Mouse (Mus musculus): ENCODE results near the gene Ehd1. TPM values are rescaled to one million over a fixed set of nuclear protein-coding genes. Genes with fewer than 3 reads are reported as not detected.

The Ehd1 gene
- polyA plus RNA-seq, 1 experiment from 2014 or later = 177 TPM

DNA sequence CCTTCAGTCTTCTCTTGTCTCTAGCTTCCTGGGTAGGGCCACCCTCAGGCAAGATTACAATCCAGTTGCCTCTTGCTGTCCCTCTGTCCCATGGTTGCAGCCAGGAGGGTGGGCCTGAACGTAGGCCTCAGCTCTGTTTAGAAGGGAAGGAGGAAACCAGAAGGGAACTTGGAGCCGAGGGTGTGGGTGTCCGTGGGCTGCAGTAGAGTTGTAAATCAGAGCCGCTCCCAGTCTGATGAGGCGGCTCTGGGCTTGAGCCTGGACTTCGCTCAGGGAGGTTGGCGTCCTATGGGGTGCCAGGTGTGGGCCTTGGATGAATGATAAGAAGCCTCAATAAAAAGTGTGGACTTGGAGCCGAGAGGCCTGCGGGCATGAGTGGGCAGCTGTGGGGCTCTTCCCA is 12.3 kb upstream of the Ehd1 start:
- ATAC-seq = peak; percentile 78
- 27% methylated on average over 9 of the region's 9 CpGs for WGBS

DNA sequence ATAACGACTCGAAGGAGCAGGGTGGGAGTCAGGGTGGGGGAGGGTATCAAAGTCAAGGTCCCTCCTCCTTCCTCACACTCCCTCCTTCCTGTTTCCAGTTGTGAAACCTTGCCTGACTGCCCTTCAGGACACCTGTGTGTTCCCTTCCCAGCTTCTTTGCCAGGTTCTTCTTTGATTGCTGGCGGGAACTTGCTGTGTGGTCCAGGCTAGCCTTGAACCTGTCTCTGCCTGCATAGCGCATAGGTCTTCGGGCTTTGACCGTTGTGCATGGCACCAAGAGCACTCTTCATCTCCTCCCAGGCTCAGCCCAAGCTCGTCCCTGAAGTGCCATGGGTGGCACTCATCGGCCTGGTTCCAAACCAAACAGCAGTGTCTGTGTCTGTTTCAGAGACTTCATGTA is 11.6 kb upstream of the Ehd1 start:
- TF ChIP-seq CTCF (IDR thresholded peaks at IDR 0.05; ENCODE audit: low read depth) = no peak
- H3K9ac ChIP-seq (ENCODE audit: low read depth, low read length) = peak overlapping the region; percentile 58
- no peaks in the 10 kb centered on the region for H3K27me3 ChIP-seq (replicated peaks; ENCODE audit: control insufficient read depth, insufficient read depth, low read length)
- peaks cover 3% of the 10 kb centered on the region; the same call in 1 of the 2 replicates for H3K4me1 ChIP-seq (replicated peaks; ENCODE audit: control insufficient read depth, insufficient read depth, low read length)
- 40% methylated on average over 8 of the region's 8 CpGs for WGBS
- peak overlapping the region; percentile 62 for H3K4me3 ChIP-seq (ENCODE audit: low read depth, low read length)
- no peak for ATAC-seq
- H3K36me3 ChIP-seq (ENCODE audit: control insufficient read depth, insufficient read depth) = peaks cover 21% of the 10 kb centered on the region
- H3K4me2 ChIP-seq (replicated peaks; ENCODE audit: low read depth) = peak overlapping the region; percentile 77
- H3K9me3 ChIP-seq (ENCODE audit: control insufficient read depth) = no peaks in the 10 kb centered on the region
- H3K27ac ChIP-seq (ENCODE audit: low read depth, low read length) = peak overlapping the region; percentile 99

More for the DNA sequence above, 12.3 kb upstream of the Ehd1 start:
- Histone ChIP-seq H3K27ac (ENCODE audit: low read depth, low read length) (peak overlapping the region; percentile 99), H3K9ac (ENCODE audit: low read depth, low read length) (peak overlapping the region; percentile 87), H3K27me3 (replicated peaks; ENCODE audit: control insufficient read depth, insufficient read depth, low read length) (no peaks in the 10 kb centered on the region), H3K4me1 (replicated peaks; ENCODE audit: control insufficient read depth, insufficient read depth, low read length) (0 out of 2 replicates have a peak, but pooled peaks cover 3% of the 10 kb centered on the region), H3K4me2 (replicated peaks; ENCODE audit: low read depth) (peak overlapping the region; percentile 77), H3K36me3 (ENCODE audit: control insufficient read depth, insufficient read depth) (peaks cover 22% of the 10 kb centered on the region), H3K9me3 (ENCODE audit: control insufficient read depth) (no peaks in the 10 kb centered on the region), H3K4me3 (ENCODE audit: low read depth, low read length) (peak overlapping the region; percentile 62)
- TF ChIP-seq CTCF (IDR thresholded peaks at IDR 0.05; ENCODE audit: low read depth) = no peak

DNA sequence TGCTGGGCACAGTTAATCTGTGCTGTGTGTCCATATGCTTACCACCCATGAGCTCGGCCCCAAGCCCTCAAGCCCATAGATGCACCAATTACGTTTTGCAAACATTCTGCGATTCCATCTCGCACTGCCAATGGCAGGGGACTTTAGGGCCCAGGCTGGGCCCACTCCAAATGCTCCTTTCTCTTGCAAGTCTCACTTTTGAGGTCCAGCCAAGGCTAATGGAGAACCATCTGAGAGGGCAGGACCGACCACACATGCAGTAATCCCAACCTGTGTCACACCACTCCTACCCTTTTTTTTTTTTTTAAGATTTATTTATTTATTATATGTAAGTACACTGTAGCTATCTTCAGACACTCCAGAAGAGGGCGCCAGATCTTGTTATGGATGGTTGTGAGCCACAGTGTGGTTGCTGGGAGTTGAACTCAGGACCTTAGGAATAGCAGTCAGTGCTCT is 10.8 kb upstream of the Ehd1 start:
- TF ChIP-seq CTCF (IDR thresholded peaks at IDR 0.05; ENCODE audit: low read depth) = peak; percentile 60
- H3K27me3 ChIP-seq (replicated peaks; ENCODE audit: control insufficient read depth, insufficient read depth, low read length) = no peaks in the 10 kb centered on the region
- H3K4me1 ChIP-seq (replicated peaks; ENCODE audit: control insufficient read depth, insufficient read depth, low read length) = peaks cover 4% of the 10 kb centered on the region; the same call in 1 of the 2 replicates
- WGBS = 39% methylated on average over 6 of the region's 6 CpGs
- peak overlapping the region; percentile 62 for H3K4me3 ChIP-seq (ENCODE audit: low read depth, low read length)
- peak overlapping the region; percentile 99 for H3K27ac ChIP-seq (ENCODE audit: low read depth, low read length)
- H3K36me3 ChIP-seq (ENCODE audit: control insufficient read depth, insufficient read depth) = peaks cover 16% of the 10 kb centered on the region
- peak overlapping the region; percentile 77 for H3K4me2 ChIP-seq (replicated peaks; ENCODE audit: low read depth)
- no peak for ATAC-seq
- H3K9ac ChIP-seq (ENCODE audit: low read depth, low read length) = peak overlapping the region; percentile 58; the same call in 1 of the 2 replicates
- H3K9me3 ChIP-seq (ENCODE audit: control insufficient read depth) = no peaks in the 10 kb centered on the region

DNA sequence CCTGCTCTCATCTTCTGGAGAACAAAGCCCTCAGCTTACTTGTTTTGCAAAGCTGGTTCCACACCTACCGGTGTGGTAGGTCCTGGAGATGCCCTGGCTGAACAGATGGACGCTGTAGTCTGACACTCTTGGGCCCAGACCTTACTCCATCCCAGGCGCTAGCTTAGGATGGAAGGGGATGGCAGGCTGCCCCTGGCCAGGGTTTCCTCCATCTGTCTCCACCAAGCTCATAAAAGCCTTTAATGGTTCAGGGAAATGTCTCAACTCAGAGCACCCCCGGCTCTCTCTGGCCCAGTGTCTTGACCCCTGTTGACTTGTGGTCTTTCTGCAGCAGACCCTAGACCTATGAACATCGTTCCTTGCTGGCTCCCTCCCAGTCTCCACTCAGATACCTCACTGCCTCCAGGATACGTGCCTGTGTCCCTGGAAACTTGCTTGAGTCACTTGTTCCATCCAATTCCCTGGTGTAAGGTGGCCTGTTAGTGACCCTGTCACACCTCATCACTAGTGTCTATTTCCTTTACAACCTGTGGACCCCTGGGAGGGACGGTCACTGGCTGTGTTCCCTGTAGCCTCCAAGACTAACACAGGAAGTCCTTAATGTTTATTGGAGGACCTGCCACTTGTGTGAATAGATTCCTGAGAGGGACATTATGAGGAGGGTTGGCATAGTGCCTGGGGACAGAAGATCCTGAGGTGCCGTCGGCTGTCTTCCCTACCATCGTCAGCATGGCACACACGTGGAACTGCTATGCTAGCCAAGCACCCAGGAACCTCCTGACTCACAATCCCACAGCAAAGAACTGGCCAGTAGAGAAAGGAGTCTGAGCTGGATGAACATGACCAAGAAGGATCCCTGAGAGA is 9.0 kb upstream of the Ehd1 start:
- no peak for ATAC-seq
- Histone ChIP-seq H3K9me3 (ENCODE audit: control insufficient read depth) (no peaks in the 10 kb centered on the region), H3K4me1 (replicated peaks; ENCODE audit: control insufficient read depth, insufficient read depth, low read length) (peaks cover 5% of the 10 kb centered on the region), H3K36me3 (ENCODE audit: control insufficient read depth, insufficient read depth) (peaks cover 3% of the 10 kb centered on the region; the same call in 1 of the 2 replicates), H3K4me3 (ENCODE audit: low read depth, low read length) (no peak overlapping the region), H3K27ac (ENCODE audit: low read depth, low read length) (peak overlapping the region; percentile 47), H3K4me2 (replicated peaks; ENCODE audit: low read depth) (no peak overlapping the region), H3K27me3 (replicated peaks; ENCODE audit: control insufficient read depth, insufficient read depth, low read length) (no peaks in the 10 kb centered on the region), H3K9ac (ENCODE audit: low read depth, low read length) (no peak overlapping the region)
- TF ChIP-seq CTCF (IDR thresholded peaks at IDR 0.05; ENCODE audit: low read depth) = no peak
- WGBS = 31% methylated on average over 11 of the region's 11 CpGs

DNA sequence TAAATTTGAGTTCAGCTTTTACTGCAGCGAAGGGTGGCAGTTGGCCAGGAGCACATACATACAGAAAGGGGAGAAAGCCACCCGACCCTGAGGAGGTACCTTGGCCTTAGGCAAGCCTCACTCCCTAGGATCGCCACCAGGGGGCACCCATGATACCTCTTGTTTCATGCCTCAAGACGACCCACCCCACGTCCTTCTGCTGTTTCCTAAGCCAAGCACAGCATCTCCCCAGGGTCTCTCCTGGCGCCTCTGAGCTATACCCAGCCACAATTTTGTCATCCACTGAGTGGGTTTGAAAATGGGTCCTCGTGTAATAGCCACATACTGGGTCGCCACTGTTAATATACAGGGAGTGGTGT is 8.4 kb upstream of the Ehd1 start:
- peak; percentile 92 for TF ChIP-seq CTCF (IDR thresholded peaks at IDR 0.05; ENCODE audit: low read depth)
- 9% methylated on average over 8 of the region's 8 CpGs for WGBS
- Histone ChIP-seq H3K4me2 (replicated peaks; ENCODE audit: low read depth) (no peak overlapping the region), H3K27me3 (replicated peaks; ENCODE audit: control insufficient read depth, insufficient read depth, low read length) (no peaks in the 10 kb centered on the region), H3K36me3 (ENCODE audit: control insufficient read depth, insufficient read depth) (peaks cover 3% of the 10 kb centered on the region; the same call in 1 of the 2 replicates), H3K4me1 (replicated peaks; ENCODE audit: control insufficient read depth, insufficient read depth, low read length) (peaks cover 4% of the 10 kb centered on the region), H3K4me3 (ENCODE audit: low read depth, low read length) (no peak overlapping the region), H3K9me3 (ENCODE audit: control insufficient read depth) (no peaks in the 10 kb centered on the region), H3K27ac (ENCODE audit: low read depth, low read length) (peak overlapping the region; percentile 47), H3K9ac (ENCODE audit: low read depth, low read length) (no peak overlapping the region)
- 0 out of 2 replicates have a peak, but pooled peaks have one; percentile 9 for ATAC-seq

DNA sequence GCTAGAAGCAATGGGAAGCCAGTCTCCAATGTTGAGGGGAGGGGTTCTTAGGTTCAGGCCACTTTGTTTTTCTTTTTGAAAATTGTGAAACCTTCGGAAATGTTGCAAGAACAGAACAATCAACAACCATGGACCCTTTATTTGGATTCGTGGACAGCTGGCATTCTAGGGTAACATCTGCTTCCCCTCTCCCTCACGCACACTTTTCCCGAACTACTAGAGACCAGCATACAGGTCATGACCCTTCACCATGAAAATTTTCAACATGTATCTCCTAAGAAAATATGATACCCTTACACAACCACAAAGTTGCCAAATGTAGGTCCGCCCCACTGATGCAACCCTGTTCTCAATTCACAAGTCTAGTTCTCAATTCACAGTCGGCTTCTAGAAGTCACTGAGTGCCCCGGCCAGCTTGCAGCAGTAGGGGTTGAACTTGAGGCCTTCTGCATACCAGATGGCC is 7.8 kb upstream of the Ehd1 start:
- Histone ChIP-seq H3K4me1 (replicated peaks; ENCODE audit: control insufficient read depth, insufficient read depth, low read length) (peaks cover 4% of the 10 kb centered on the region), H3K27me3 (replicated peaks; ENCODE audit: control insufficient read depth, insufficient read depth, low read length) (no peaks in the 10 kb centered on the region), H3K4me3 (ENCODE audit: low read depth, low read length) (no peak overlapping the region), H3K9me3 (ENCODE audit: control insufficient read depth) (no peaks in the 10 kb centered on the region), H3K27ac (ENCODE audit: low read depth, low read length) (no peak overlapping the region), H3K36me3 (ENCODE audit: control insufficient read depth, insufficient read depth) (peaks cover 3% of the 10 kb centered on the region; the same call in 1 of the 2 replicates), H3K4me2 (replicated peaks; ENCODE audit: low read depth) (no peak overlapping the region), H3K9ac (ENCODE audit: low read depth, low read length) (no peak overlapping the region)
- 63% methylated on average over 7 of the region's 7 CpGs for WGBS
- ATAC-seq = no peak
- no peak for TF ChIP-seq CTCF (IDR thresholded peaks at IDR 0.05; ENCODE audit: low read depth)
